Mouse (Mus musculus) hindbrain, postnatal 0 days (tissue): ENCODE measurements at regions not wholly inside any gene's neighbourhood (a gene's known extent, or its start where the extent isn't known, plus 50 kb on each side); places are given as distances from the start of the nearest gene placed in this dataset.
"Not testable (repeated sequence)": the region's sequence is repeated elsewhere in the genome, so short reads cannot be mapped to it uniquely, and the experiment has no call there.

Experiments
- ATAC-seq: fragments of 200-750 bp; cut with Nextera tagmentation; 2 replicates; pipeline ENCODE4 v1.8.0; 2017; ENCODE audit warnings: mild to moderate bottlenecking, moderate TSS enrichment, moderate library complexity
- DNase-seq: peaks from one replicate; pipeline ENCODE4 v3.0.0-alpha.2; 2015; ENCODE audit warnings: low spot score
- H3K27ac ChIP-seq: fragments of 300-500 bp; sonication (generic); 2 replicates; pipeline ENCODE4 v1.5.1; 2014; ENCODE audit warnings: mild to moderate bottlenecking
- H3K27me3 ChIP-seq: fragments of 300-500 bp; sonication (generic); 2 replicates; pipeline ENCODE4 v1.6.1; 2014; ENCODE audit warnings: low read length, mixed read lengths; ENCODE audit not compliant: insufficient read depth
- H3K36me3 ChIP-seq: fragments of 300-500 bp; sonication (generic); 2 replicates; pipeline ENCODE4 v1.6.1; 2014; ENCODE audit warnings: low read length, mixed read lengths; ENCODE audit not compliant: insufficient read depth
- H3K4me1 ChIP-seq: fragments of 300-500 bp; sonication (generic); 2 replicates; pipeline ENCODE4 v1.6.1; 2014; ENCODE audit warnings: antibody characterized with exemption, low read length, mixed read lengths; ENCODE audit not compliant: insufficient read depth
- H3K4me2 ChIP-seq: fragments of 300-500 bp; sonication (generic); 2 replicates; pipeline ENCODE4 v1.6.1; 2014; ENCODE audit warnings: low read depth, mild to moderate bottlenecking, low read length, moderate library complexity, mixed read lengths
- H3K4me3 ChIP-seq: fragments of 300-500 bp; sonication (generic); 2 replicates; pipeline ENCODE4 v1.5.1; 2014; ENCODE audit warnings: low read length
- H3K9ac ChIP-seq: fragments of 300-500 bp; sonication (generic); replicated peaks from 2 replicates; pipeline ENCODE4 v1.6.1; 2014; ENCODE audit warnings: mild to moderate bottlenecking, low read length, moderate library complexity, mixed read lengths
- H3K9me3 ChIP-seq: fragments of 300-500 bp; sonication (generic); 2 replicates; pipeline ENCODE4 v1.6.1; 2016; ENCODE audit warnings: low read length, mixed read lengths
- CTCF ChIP-seq: IDR thresholded peaks from 2 replicates; pipeline ENCODE4 v1.5.1; 2016; ENCODE audit warnings: antibody characterized with exemption, control low read depth, low read depth
- WGBS: fragments of 180-500 bp; shearing (Covaris S2); extraction: QIAGEN DNeasy Blood & Tissue Kit; methylation state at CpG from one replicate; pipeline ENCODE4 v1.1.7; 2014; 5-methylcytosine and 5-hydroxymethylcytosine counted together

DNA sequence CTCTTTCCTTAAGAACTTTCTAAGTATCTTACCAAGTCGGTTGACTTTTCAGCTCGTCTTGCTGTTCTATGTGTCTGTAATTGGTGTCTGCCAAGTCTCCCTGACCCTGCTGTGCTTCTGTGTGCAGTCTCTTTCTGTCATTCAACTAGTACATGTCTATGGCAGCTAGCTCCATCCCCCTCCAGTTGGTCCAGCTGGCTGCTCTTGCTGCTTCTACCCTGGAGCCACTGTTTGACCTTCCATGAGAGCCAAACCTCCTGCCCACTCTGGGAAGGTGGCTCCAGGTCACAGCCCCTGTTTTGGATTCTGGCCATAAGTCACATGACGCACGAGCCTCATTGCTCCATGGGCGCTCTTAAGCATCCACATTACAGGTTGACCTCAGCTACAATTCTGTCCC, 504.0 kb downstream of the Plxdc2 start:
- no peak overlapping the region for H3K27ac ChIP-seq
- H3K4me3 ChIP-seq = no peak overlapping the region
- H3K9me3 ChIP-seq = no peaks in the 10 kb centered on the region
- 61% methylated on average over 5 of the region's 5 CpGs for WGBS
- TF ChIP-seq CTCF = no peak
- H3K27me3 ChIP-seq = no peaks in the 10 kb centered on the region
- no peak overlapping the region for H3K9ac ChIP-seq
- no peak overlapping the region for H3K4me2 ChIP-seq
- DNase-seq (peak; percentile 4), ATAC-seq (no peak)
- H3K36me3 ChIP-seq = no peaks in the 10 kb centered on the region
- no peaks in the 10 kb centered on the region for H3K4me1 ChIP-seq

DNA sequence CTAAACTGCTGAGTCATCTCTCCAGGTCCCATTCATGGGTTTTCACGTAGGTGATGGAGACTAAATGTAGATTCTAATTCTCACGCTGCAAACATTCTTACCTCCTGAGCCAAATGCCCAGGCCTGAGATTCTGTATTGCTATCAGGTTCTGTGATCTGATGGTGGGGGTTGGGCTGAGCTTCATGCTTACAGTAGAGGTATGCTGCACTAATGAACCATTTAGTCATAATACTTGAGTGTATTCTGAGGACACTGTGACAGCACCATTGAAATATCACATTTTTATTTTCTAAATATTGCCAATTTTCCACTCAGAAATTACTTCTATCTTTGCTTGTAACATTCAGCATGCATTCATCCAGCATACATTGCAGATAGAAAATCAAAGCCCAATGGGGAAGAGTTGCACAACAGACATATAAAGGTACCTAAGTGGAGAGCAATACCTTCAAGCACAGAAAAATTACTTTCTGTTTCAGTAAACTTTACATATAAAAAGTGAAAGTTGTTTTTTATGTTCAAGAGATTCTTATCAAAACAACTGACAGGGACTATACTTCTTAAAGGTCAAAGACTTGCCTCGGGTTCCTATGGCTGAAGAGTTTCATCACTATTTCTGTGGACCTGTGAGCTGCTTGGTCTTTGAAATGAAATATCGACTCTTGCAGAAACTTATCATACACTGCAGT, 510.2 kb downstream of the Plxdc2 start:
- Histone ChIP-seq H3K4me3 (no peak overlapping the region), H3K4me1 (no peaks in the 10 kb centered on the region), H3K4me2 (no peak overlapping the region), H3K9me3 (no peaks in the 10 kb centered on the region), H3K27me3 (no peaks in the 10 kb centered on the region), H3K36me3 (no peaks in the 10 kb centered on the region), H3K27ac (no peak overlapping the region), H3K9ac (no peak overlapping the region)
- TF ChIP-seq CTCF = no peak
- DNase-seq (no peak), ATAC-seq (no peak)
- WGBS = 89% methylated on average over 4 of the region's 4 CpGs

GRCm38 (mm10) chr2:16892381-16892780, 536.3 kb downstream of the Plxdc2 start:
- ATAC-seq, H3K27ac ChIP-seq, H3K36me3 ChIP-seq, H3K9ac ChIP-seq, H3K9me3 ChIP-seq, H3K4me2 ChIP-seq, H3K27me3 ChIP-seq, H3K4me3 ChIP-seq, DNase-seq, H3K4me1 ChIP-seq: not testable (repeated sequence)
- WGBS = 72% methylated on average over 6 of the region's 6 CpGs

DNA sequence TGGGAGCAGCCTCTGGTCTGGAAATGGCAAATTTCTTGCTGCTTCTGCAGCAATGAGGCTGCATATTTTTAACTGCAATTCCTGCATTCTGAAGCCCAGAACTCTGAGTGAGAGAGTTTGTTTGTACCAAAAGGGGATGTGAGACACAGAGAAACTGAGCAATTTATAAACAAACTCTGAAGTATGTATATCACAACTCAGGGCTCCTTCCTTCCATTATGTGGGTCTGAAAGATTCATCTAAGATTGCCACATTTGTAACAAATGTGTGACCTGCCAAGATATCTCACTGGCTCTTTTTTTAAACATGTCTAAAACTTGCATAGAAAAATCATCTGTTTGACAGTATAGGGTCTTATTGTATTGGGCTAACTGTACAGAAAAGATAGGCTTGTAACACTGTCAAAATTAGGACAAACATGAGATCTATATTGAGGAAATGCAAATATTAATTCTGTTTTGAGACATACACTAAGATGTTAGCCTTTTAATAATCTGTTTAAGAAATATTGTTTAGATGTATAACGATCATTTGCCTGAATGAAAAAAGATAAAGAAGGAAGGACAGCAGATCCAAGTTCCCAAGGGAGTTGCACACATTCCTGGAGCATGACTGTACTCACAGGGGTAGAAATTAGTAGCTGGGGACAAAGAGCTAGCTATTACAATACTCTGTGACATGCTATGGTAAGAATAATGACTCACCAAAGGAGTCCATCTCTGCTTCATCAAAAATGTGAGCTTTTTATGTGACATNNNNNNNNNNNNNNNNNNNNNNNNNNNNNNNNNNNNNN, 553.3 kb downstream of the Plxdc2 start:
- 84% methylated on average over 1 of the region's 1 CpGs for WGBS
- no peak overlapping the region for H3K4me3 ChIP-seq
- no peak overlapping the region for H3K4me2 ChIP-seq
- H3K27me3 ChIP-seq = no peaks in the 10 kb centered on the region
- no peaks in the 10 kb centered on the region for H3K4me1 ChIP-seq
- H3K27ac ChIP-seq = no peak overlapping the region
- no peaks in the 10 kb centered on the region for H3K36me3 ChIP-seq
- no peak for DNase-seq
- TF ChIP-seq CTCF = no peak
- H3K9ac ChIP-seq = no peak overlapping the region
- no peak for ATAC-seq
- no peaks in the 10 kb centered on the region for H3K9me3 ChIP-seq

DNA sequence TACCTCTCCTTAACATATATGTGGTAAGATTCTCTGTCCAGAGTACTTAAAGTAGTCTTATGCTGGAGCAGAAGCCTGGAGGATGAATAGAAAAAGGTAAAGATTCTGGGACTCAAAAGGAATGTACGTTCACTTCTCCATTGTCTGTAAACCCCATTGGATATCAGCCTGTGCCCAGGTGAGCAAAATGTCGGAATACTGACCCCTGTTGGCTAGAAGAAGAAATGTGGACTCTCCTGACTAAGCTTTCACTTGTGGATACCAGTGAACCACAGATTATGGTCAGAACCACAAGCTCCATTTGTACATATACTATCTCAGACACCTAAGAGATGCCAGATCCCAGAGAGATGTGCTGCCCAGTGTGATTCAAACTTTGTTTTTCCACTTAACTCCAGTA, 558.5 kb downstream of the Plxdc2 start:
- H3K4me1 ChIP-seq = no peaks in the 10 kb centered on the region
- no peak overlapping the region for H3K9ac ChIP-seq
- no peaks in the 10 kb centered on the region for H3K9me3 ChIP-seq
- H3K4me3 ChIP-seq = no peak overlapping the region
- DNase-seq = peak; percentile 4
- H3K27ac ChIP-seq = no peak overlapping the region
- WGBS = 32% methylated on average over 2 of the region's 2 CpGs
- H3K36me3 ChIP-seq = no peaks in the 10 kb centered on the region
- TF ChIP-seq CTCF = peak; percentile 54
- H3K4me2 ChIP-seq = no peak overlapping the region
- no peak for ATAC-seq
- H3K27me3 ChIP-seq = no peaks in the 10 kb centered on the region

DNA sequence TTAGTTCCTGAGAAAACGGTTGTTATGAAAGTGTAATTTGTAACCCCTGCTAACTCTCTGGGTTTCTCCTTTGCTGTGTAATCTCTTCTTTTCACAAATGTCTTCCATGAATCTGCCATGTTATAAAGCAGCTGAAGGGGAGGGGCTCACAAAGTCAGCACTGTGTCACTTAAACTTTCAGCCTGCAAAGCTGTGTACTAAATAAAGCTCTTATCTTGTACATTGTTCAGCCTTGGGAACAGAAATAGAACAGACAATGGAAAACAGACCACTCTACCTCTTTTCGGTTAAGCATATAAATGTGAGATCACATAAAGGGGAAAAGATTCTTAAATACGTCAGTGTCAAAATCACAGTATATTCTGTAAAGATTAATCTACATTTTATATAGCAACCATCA, 573.9 kb downstream of the Plxdc2 start:
- Histone ChIP-seq H3K4me1 (no peaks in the 10 kb centered on the region), H3K4me2 (no peak overlapping the region), H3K4me3 (no peak overlapping the region), H3K27ac (no peak overlapping the region), H3K36me3 (no peaks in the 10 kb centered on the region), H3K27me3 (no peaks in the 10 kb centered on the region), H3K9me3 (no peaks in the 10 kb centered on the region), H3K9ac (no peak overlapping the region)
- 83% methylated on average over 3 of the region's 3 CpGs for WGBS
- DNase-seq = no peak
- no peak for ATAC-seq
- TF ChIP-seq CTCF = no peak

- TF ChIP-seq CTCF = no peak
- no peak overlapping the region for H3K27ac ChIP-seq
- ATAC-seq (no peak), DNase-seq (no peak)
- H3K36me3 ChIP-seq = no peaks in the 10 kb centered on the region
- no peak overlapping the region for H3K4me3 ChIP-seq
- no peak overlapping the region for H3K4me2 ChIP-seq
- WGBS = 88% methylated on average over 3 of the region's 3 CpGs
- H3K4me1 ChIP-seq = no peaks in the 10 kb centered on the region
- H3K9ac ChIP-seq = no peak overlapping the region
- H3K27me3 ChIP-seq = no peaks in the 10 kb centered on the region
- no peaks in the 10 kb centered on the region for H3K9me3 ChIP-seq
Observed at GRCm38 (mm10) chr2:16959432-16959831, 603.3 kb downstream of the Plxdc2 start.
